ENCODE assay signal across 8 mouse cellular contexts in the genomic region with DNA sequence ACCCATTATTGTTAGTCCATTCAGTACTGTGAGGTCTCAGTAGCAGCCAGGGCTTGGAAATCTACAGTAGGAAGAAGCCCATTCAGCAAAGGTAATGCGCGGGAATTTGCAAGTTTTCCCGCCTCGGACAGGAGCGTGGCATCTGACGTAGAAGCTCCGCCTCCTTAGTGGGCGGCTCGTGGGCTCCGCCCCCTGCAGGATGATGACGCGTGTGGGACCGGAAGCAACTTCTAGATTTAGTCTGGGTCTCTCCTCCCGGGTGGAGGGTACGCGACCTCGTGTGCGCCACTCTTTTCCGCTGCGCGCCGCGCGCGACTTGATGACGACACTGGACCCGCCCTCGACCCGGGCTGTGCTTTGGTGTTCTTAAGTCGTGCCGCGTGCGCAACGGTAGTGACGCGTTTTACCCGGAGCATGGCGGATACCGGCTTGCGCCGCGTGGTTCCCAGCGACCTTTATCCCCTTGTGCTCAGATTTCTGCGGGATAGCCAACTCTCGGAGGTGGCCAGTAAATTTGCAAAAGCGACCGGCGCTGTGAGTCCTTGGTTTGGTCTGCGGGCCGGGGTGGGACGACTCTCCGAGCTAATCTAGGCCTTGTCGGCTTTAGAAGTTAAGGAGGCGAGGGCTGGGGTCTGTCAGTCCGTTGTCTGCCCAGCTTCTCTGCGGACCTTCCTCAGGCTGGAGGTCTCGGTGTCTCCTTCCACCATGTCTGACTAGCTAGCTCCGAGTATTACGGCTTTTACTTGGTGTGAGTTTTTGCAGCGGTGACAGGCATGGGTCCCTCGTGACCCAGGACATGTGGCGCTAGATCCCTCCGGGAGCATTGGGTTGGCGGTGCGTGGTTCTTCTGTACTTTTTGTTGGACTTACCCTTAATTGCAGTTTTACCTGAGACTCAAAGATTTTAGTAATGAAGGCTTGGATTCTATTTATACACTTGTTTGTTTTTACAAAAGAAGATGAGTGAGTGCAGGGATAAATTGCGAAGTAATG. TPM values are rescaled to one million over a fixed set of nuclear protein-coding genes. Genes with fewer than 3 reads are reported as not detected.
DNase-seq lines count a peak whose midpoint lies in the region; ATAC-seq and TF ChIP-seq lines count a peak whose summit lies in the region.

A gene (plus strand): TSS at position 248 of the 992 bp plus-strand sequence.

- peak within 1 kb of the TSS; percentile 95 for H3K4me3 ChIP-seq in bone marrow, adult 2 months (replicated peaks; ENCODE audit: control insufficient read depth, low read depth, low read length)
- H3K4me3 ChIP-seq in embryonic facial prominence, embryonic 15.5 days (replicated peaks) = peak within 1 kb of the TSS; percentile 72
- peak within 1 kb of the TSS; percentile 84 for H3K4me3 ChIP-seq in limb, embryonic 14.5 days (replicated peaks; ENCODE audit: low read length)
- peak within 1 kb of the TSS; percentile 85 for H3K4me3 ChIP-seq in midbrain, postnatal 0 days (ENCODE audit: low read depth, low read length)

- ATAC-seq in embryonic facial prominence, embryonic 15.5 days (ENCODE audit: insufficient number of reproducible peaks, low FRiP score, low TSS enrichment, low read depth) = peak; percentile 96
- ATAC-seq in limb, embryonic 14.5 days (ENCODE audit: low FRiP score, low read depth) = peak; percentile 96
- peak; percentile 96 for ATAC-seq in midbrain, postnatal 0 days (ENCODE audit: low FRiP score)

- no peaks in the 10 kb centered on the region; the same call in 1 of the 2 replicates for H3K4me1 ChIP-seq in bone marrow, adult 2 months (ENCODE audit: control insufficient read depth, insufficient read depth, low read length)
- peaks cover 19% of the 10 kb centered on the region for H3K4me1 ChIP-seq in embryonic facial prominence, embryonic 15.5 days
- peaks cover 6% of the 10 kb centered on the region; the same call in 1 of the 2 replicates for H3K4me1 ChIP-seq in limb, embryonic 14.5 days (ENCODE audit: control insufficient read depth, insufficient read depth, low read length)
- H3K4me1 ChIP-seq in midbrain, postnatal 0 days (ENCODE audit: insufficient read depth, low read length) = peaks cover 8% of the 10 kb centered on the region

- peak within 1 kb of the TSS; percentile 35; the same call in 1 of the 2 replicates for H3K27ac ChIP-seq in bone marrow, adult 2 months (ENCODE audit: control insufficient read depth, insufficient read depth, low read depth, low read length, poor library complexity)
- peak within 1 kb of the TSS; percentile 79 for H3K27ac ChIP-seq in embryonic facial prominence, embryonic 15.5 days (replicated peaks)
- H3K27ac ChIP-seq in limb, embryonic 14.5 days (replicated peaks; ENCODE audit: low read depth, low read length) = peak within 1 kb of the TSS; percentile 75
- peak within 1 kb of the TSS; percentile 67; the same call in 1 of the 2 replicates for H3K27ac ChIP-seq in midbrain, postnatal 0 days (ENCODE audit: low read depth, low read length)

- peaks cover 52% of the 10 kb centered on the region for H3K36me3 ChIP-seq in embryonic facial prominence, embryonic 15.5 days
- H3K36me3 ChIP-seq in limb, embryonic 14.5 days (ENCODE audit: control insufficient read depth, insufficient read depth, low read length) = peaks cover 61% of the 10 kb centered on the region
- peaks cover 26% of the 10 kb centered on the region for H3K36me3 ChIP-seq in midbrain, postnatal 0 days (ENCODE audit: insufficient read depth, low read length)

- TF ChIP-seq CTCF in bone marrow, adult 2 months (IDR thresholded peaks at IDR 0.05; ENCODE audit: control insufficient read depth, insufficient read depth, low read length) = no peak
- peak; percentile 52 for TF ChIP-seq CTCF in midbrain, postnatal 0 days (IDR thresholded peaks at IDR 0.05)

- peak; percentile 100 for DNase-seq in 416B (ENCODE audit: low read depth)
- DNase-seq in heart, adult 8-10 months (ENCODE audit: low spot score) = peak; percentile 100
- peak; percentile 100 for DNase-seq in kidney, adult 9 months
- DNase-seq in limb, embryonic 14.5 days (ENCODE audit: low spot score) = peak; percentile 97
- DNase-seq in midbrain, postnatal 0 days (ENCODE audit: low spot score) = peak; percentile 98
- peak; percentile 96 to 99 for DNase-seq in spleen, postnatal 14 days (ENCODE audit: low spot score in 2 of 2)

- peak within 1 kb of the TSS; percentile 75 for H3K4me2 ChIP-seq in embryonic facial prominence, embryonic 15.5 days (replicated peaks)
- peak within 1 kb of the TSS; percentile 73 for H3K4me2 ChIP-seq in limb, embryonic 14.5 days (replicated peaks; ENCODE audit: low read depth, low read length, severe bottlenecking)
- H3K4me2 ChIP-seq in midbrain, postnatal 0 days (ENCODE audit: low read depth, low read length, poor library complexity, severe bottlenecking) = peak within 1 kb of the TSS; percentile 72

- TF ChIP-seq POLR2A in bone marrow, adult 2 months (IDR thresholded peaks at IDR 0.05; ENCODE audit: borderline replicate concordance, control insufficient read depth, low read depth, low read length) = peak; percentile 56; the same call in 1 of the 2 replicates
- 0 out of 2 replicates have a peak, but pooled peaks have one; percentile 54 for TF ChIP-seq POLR2A in limb, embryonic 14.5 days (IDR thresholded peaks at IDR 0.05; ENCODE audit: borderline replicate concordance, extremely low read depth, insufficient read depth, insufficient read length)

- peak within 1 kb of the TSS; percentile 50 for H3K9ac ChIP-seq in embryonic facial prominence, embryonic 15.5 days
- peak within 1 kb of the TSS; percentile 73 for H3K9ac ChIP-seq in limb, embryonic 14.5 days (ENCODE audit: low read depth, low read length, severe bottlenecking)
- H3K9ac ChIP-seq in midbrain, postnatal 0 days (replicated peaks; ENCODE audit: low read length, poor library complexity, severe bottlenecking) = peak within 1 kb of the TSS; percentile 55

- no peaks in the 10 kb centered on the region for H3K9me3 ChIP-seq in embryonic facial prominence, embryonic 15.5 days (replicated peaks)
- no peaks in the 10 kb centered on the region for H3K9me3 ChIP-seq in limb, embryonic 14.5 days (ENCODE audit: control insufficient read depth, low read length)
- no peaks in the 10 kb centered on the region for H3K9me3 ChIP-seq in midbrain, postnatal 0 days (ENCODE audit: low read length)

- H3K27me3 ChIP-seq in embryonic facial prominence, embryonic 15.5 days = no peaks in the 10 kb centered on the region
- no peaks in the 10 kb centered on the region for H3K27me3 ChIP-seq in limb, embryonic 14.5 days (ENCODE audit: control insufficient read depth, insufficient read depth, low read length)
- no peaks in the 10 kb centered on the region for H3K27me3 ChIP-seq in midbrain, postnatal 0 days (ENCODE audit: insufficient read depth, low read length)

- WGBS in bone marrow, adult 2 months = under 1% methylated on average over 66 of the region's 66 CpGs
- under 1% methylated on average over 66 of the region's 66 CpGs for WGBS in embryonic facial prominence, embryonic 15.5 days
- under 1% methylated on average over 66 of the region's 66 CpGs for WGBS in limb, embryonic 14.5 days
- under 1% methylated on average over 66 of the region's 66 CpGs for WGBS in midbrain, postnatal 0 days

RNA-seq across cellular contexts. Expression of the gene that starts here (rescaled TPM):
- polyA plus RNA-seq in bone marrow, adult 2 months (2011; ENCODE audit: insufficient read depth, insufficient read length, low replicate concordance, missing spikeins) = 36.1 and 52.2 TPM in 2 replicates
- 74.1 and 76.9 TPM in 2 replicates for polyA plus RNA-seq in embryonic facial prominence, embryonic 15.5 days (2015; fragmentation: Nextera tagmentation; extraction: Ambion mirVana)
- total RNA-seq in heart, adult 8-10 months (2022) = 10 to 100 TPM; 18.4 to 19.6 (median 18.7) TPM
- 40.5 and 64.1 TPM in 2 replicates for polyA plus RNA-seq in limb, embryonic 14.5 days (2012; rRNA removed)
- polyA plus RNA-seq in limb, embryonic 14.5 days (2014; fragmentation: Nextera tagmentation; extraction: Ambion mirVana) = 73.5 and 74.7 TPM in 2 replicates
- total RNA-seq in midbrain, postnatal 0 days (2014; rRNA removed) = 26.0 and 35.5 TPM in 2 replicates
- 55.7 and 63.5 TPM in 2 replicates for polyA plus RNA-seq in midbrain, postnatal 0 days (2015; fragmentation: Nextera tagmentation; extraction: Ambion mirVana)

Comparison
In these comparisons a context has a peak if more than half of its experiments do, and no peak if none do; other contexts are left out.
1. Peak in every context shown above with its lines: DNase-seq, ATAC-seq, H3K4me3 ChIP-seq and H3K27ac ChIP-seq.